Mouse (Mus musculus) spleen, adult 10 weeks (tissue): ENCODE data around the gene Rraga. TPM values are rescaled to one million over a fixed set of nuclear protein-coding genes. Genes with fewer than 3 reads are reported as not detected.

Experiments
- polyA plus RNA-seq: library from polyadenylated mRNA; stranded (reverse); fragments of 350-450 nt; fragmentation: Illumina TruSeq; extraction: RNeasy Lipid Tissue Mini Kit (QIAGEN cat#74804); gene quantifications from one replicate; pipeline ENCODE4 v1.2.3, GENCODE M21; 2015; ENCODE audit warnings: low replicate concordance; ENCODE audit not compliant: insufficient read depth

Rraga gene
- 82.9 TPM for polyA plus RNA-seq

GRCm38 (mm10) chr4:86575283-86575983, at the start of gene Rraga:
TSS of gene Rraga (plus strand) at chr4:86575668.

GRCm38 (mm10) chr4:86558228-86558627, 17.2 kb upstream of the Rraga start, which contains the start of gene Saxo1:
TSS of gene Saxo1 (minus strand) at chr4:86558328.

GRCm38 (mm10) chr4:86611524-86612288, 36.2 kb downstream of the Rraga start, which contains the start of gene Haus6:
TSS of gene Haus6 (minus strand) at chr4:86612055.

Other genes starting within 250 kb of the Rraga start
- not detected for gene Saxo1, start 17.3 kb upstream of the Rraga start, polyA plus RNA-seq
- gene Haus6, start 36.4 kb downstream of the Rraga start, polyA plus RNA-seq: 21.7 TPM
- gene Plin2, start 94.4 kb downstream of the Rraga start, polyA plus RNA-seq: 46.8 TPM
- 18.8 TPM for gene Dennd4c, start 172.9 kb downstream of the Rraga start, polyA plus RNA-seq